Mouse (Mus musculus) kidney, adult 10 weeks (tissue): ENCODE results near the gene Disc1. TPM values are rescaled to one million over a fixed set of nuclear protein-coding genes. Genes with fewer than 3 reads are reported as not detected.

Experiments
- polyA plus RNA-seq: library from polyadenylated mRNA; stranded (reverse); fragments of 350-450 nt; fragmentation: Illumina TruSeq; extraction: RNeasy Lipid Tissue Mini Kit (QIAGEN cat#74804); gene quantifications from one replicate; pipeline ENCODE4 v1.2.3, GENCODE M21; 2014; ENCODE audit warnings: low read depth, low replicate concordance

Gene Disc1
- not detected for polyA plus RNA-seq

GRCm38 (mm10) chr8:125053505-125054435 is at the start of gene Disc1:
Gene Disc1 (plus strand): TSS chr8:125054195.

GRCm38 (mm10) chr8:125012695-125013627 is 41.0 kb upstream of the Disc1 start, which contains the start of gene Tsnax:
Gene Tsnax (plus strand): TSS chr8:125012997.

Other genes with a start within 250 kb of the Disc1 start
- gene Gnpat, start 191.2 kb upstream of the Disc1 start, polyA plus RNA-seq, result 57.2 TPM
- 30.8 TPM for gene 2810004N23Rik, start 191.1 kb upstream of the Disc1 start, polyA plus RNA-seq
- gene Exoc8, start 156.5 kb upstream of the Disc1 start, polyA plus RNA-seq, result 10.6 TPM
- 11.4 TPM for gene Sprtn, start 156.3 kb upstream of the Disc1 start, polyA plus RNA-seq
- 50.3 TPM for gene Egln1, start 104.9 kb upstream of the Disc1 start, polyA plus RNA-seq
- gene Tsnax, start 41.2 kb upstream of the Disc1 start, polyA plus RNA-seq, result 41.4 TPM